Mouse (Mus musculus) cerebellum, adult 2 months (tissue): ENCODE data around the gene BC051142.

ENCODE experiments used
- CTCF ChIP-seq: fragments of 200-500 bp; IDR thresholded peaks from 2 replicates; pipeline ENCODE4 v1.5.1; 2011; ENCODE audit warnings: low read depth, mild to moderate bottlenecking, control low read depth, low read length, moderate library complexity, borderline replicate concordance; ENCODE audit not compliant: insufficient read depth
- POLR2A ChIP-seq: fragments of 200-500 bp; IDR thresholded peaks from 2 replicates; pipeline ENCODE4 v1.6.1; 2011; ENCODE audit warnings: low read length, control low read depth, borderline replicate concordance; ENCODE audit not compliant: insufficient read depth

DNA sequence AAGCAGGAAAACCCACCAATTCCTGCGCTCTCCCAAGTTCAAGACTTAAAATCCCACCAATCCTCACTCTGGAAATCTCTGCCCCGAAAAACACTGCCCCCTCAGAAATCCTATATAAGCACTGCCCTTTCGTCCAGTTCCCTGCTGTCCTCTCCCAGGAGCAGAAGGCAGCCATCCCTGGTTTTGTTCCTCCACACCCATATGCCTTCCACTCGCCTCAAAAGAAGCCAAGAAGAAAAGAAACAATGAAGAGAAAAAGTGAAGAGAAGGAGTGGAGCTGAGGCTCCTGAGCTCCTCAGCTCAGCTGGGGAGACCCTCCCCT is 735 bp downstream of the BC051142 start:
- TF ChIP-seq POLR2A (no peak), CTCF (no peak)
